Mouse (Mus musculus) liver, embryonic 13.5 days (tissue): ENCODE results near the gene Syngr1. TPM values are rescaled to one million over a fixed set of nuclear protein-coding genes. Genes with fewer than 3 reads are reported as not detected.

Experiments used
- ATAC-seq: fragments of 200-750 bp; cut with Nextera tagmentation; 2 replicates; pipeline ENCODE4 v1.8.0; 2017; ENCODE audit warnings: low read depth, mild to moderate bottlenecking, moderate number of reproducible peaks, moderate library complexity
- DNase-seq: peaks from one replicate; pipeline ENCODE4 v3.0.0; 2022
- H3K27ac ChIP-seq: fragments of 300-500 bp; sonication (generic); 2 replicates; pipeline ENCODE4 v1.5.1; 2015; ENCODE audit warnings: moderate library complexity, mild to moderate bottlenecking, inconsistent platforms
- H3K27me3 ChIP-seq: fragments of 300-500 bp; sonication (generic); 2 replicates; pipeline ENCODE4 v1.6.1; 2015; ENCODE audit warnings: mild to moderate bottlenecking, inconsistent platforms
- H3K36me3 ChIP-seq: fragments of 300-500 bp; sonication (generic); 2 replicates; pipeline ENCODE4 v1.6.1; 2015; ENCODE audit warnings: mild to moderate bottlenecking, inconsistent platforms
- H3K4me1 ChIP-seq: fragments of 300-500 bp; sonication (generic); replicated peaks from 2 replicates; pipeline ENCODE4 v1.6.1; 2015; ENCODE audit warnings: inconsistent platforms
- H3K4me2 ChIP-seq: fragments of 300-500 bp; sonication (generic); 2 replicates; pipeline ENCODE4 v1.6.1; 2015; ENCODE audit warnings: inconsistent platforms, mild to moderate bottlenecking, moderate library complexity
- H3K4me3 ChIP-seq: fragments of 300-500 bp; sonication (generic); replicated peaks from 2 replicates; pipeline ENCODE4 v1.5.1; 2015; ENCODE audit warnings: mild to moderate bottlenecking, inconsistent platforms
- H3K9ac ChIP-seq: fragments of 300-500 bp; sonication (generic); 2 replicates; pipeline ENCODE4 v1.6.1; 2015; ENCODE audit warnings: mild to moderate bottlenecking, inconsistent platforms
- H3K9me3 ChIP-seq: fragments of 300-500 bp; sonication (generic); replicated peaks from 2 replicates; pipeline ENCODE4 v1.6.1; 2016; ENCODE audit warnings: inconsistent platforms
- WGBS: fragments of 180-500 bp; shearing (Covaris S2); methylation state at CpG from one replicate; pipeline ENCODE4 v1.1.7; 2015; ENCODE audit not compliant: insufficient replicate concordance; 5-methylcytosine and 5-hydroxymethylcytosine counted together
- polyA plus RNA-seq: library from polyadenylated mRNA; unstranded; fragments of >200 nt; fragmentation: Nextera tagmentation; extraction: Ambion mirVana; gene quantifications from 2 replicates; pipeline ENCODE4 v1.2.1, GENCODE M21; 2015

Gene Syngr1
- polyA plus RNA-seq: 16.0 and 20.5 TPM in 2 replicates

DNA sequence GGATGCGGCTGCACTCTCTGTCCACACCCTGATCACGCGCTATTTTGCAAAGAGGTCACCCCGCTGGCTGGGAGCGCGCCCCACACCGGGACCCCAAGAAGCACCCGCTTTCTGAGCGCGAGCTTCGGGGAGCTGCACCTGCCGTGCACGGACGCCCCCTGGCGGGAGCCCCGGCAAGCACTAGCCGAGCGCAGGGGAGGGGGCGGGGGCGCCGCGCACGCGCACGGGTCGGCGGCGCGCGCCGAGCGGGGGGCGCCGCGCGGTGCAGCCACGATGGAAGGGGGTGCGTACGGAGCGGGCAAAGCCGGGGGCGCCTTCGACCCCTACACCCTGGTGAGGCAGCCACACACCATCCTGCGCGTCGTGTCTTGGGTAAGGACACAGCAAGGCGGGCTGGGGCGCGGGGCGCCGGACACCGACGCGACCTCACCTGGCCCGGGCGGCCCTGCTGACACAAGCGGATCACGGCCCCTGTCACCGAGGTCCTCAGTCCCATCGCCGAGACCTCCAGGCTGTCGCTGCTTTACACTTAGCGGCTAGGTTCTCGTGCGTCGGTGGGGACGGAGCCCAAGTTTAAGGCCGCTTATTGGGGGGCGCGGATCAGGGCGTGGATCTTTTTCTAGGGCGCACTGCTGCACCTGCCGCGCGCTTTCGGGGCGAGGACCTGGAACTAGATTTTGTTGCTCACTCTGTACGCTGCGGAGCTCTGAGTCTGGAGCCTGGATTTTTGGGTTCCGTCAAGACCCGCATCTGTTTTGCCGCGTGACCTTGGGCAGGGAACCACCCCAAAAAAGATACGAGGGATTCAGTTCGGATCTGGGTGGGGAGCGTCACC, at the start of gene Syngr1, which contains the start of gene Rpl3:
TSS of gene Syngr1 (plus strand) at position 214 of the 835 bp plus-strand sequence.
TSS of gene Rpl3 (minus strand) at position 748 of the 835 bp plus-strand sequence.
- Histone ChIP-seq H3K9me3 (peaks cover 4% of the 10 kb centered on the region; the same call in 1 of the 2 replicates), H3K4me3 (peak within 1 kb of the TSS; percentile 78), H3K36me3 (no peaks in the 10 kb centered on the region), H3K4me1 (peaks cover 76% of the 10 kb centered on the region), H3K27me3 (peaks cover 28% of the 10 kb centered on the region), H3K4me2 (peak within 1 kb of the TSS; percentile 98), H3K9ac (peak within 1 kb of the TSS; percentile 85), H3K27ac (peak within 1 kb of the TSS; percentile 74)
- ATAC-seq: peak; percentile 58
- peak; percentile 72 for DNase-seq
- under 1% methylated on average over 86 of the region's 86 CpGs for WGBS

DNA sequence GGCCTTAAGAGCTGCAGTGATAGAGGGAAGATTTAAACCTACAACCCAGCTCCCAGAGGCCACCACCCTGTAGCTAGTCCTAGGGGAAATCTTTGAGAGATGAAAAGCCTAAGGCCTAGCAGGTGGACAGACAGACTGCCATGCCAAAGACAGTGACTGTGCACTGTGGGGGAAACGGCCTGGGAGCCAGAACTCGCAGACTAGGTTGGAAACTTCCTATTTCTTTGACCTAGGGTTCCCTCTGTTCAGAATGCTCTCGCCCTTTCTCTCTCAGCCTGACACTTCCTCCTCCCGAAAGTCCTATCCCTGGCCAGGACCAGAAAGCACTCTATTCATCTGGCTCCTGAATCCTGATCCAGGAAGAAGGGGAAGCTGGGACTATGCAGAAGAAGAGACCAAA, 49.0 kb upstream of the Syngr1 start:
- Histone ChIP-seq H3K4me3 (no peak overlapping the region), H3K4me1 (peaks cover 6% of the 10 kb centered on the region; the same call in 1 of the 2 replicates), H3K4me2 (no peak overlapping the region), H3K9me3 (no peaks in the 10 kb centered on the region; the same call in 1 of the 2 replicates), H3K9ac (no peak overlapping the region), H3K36me3 (no peaks in the 10 kb centered on the region), H3K27me3 (0 out of 2 replicates have a peak, but pooled peaks cover 5% of the 10 kb centered on the region), H3K27ac (no peak overlapping the region)
- no peak for ATAC-seq
- no peak for DNase-seq
- 34% methylated on average over 4 of the region's 4 CpGs for WGBS

DNA sequence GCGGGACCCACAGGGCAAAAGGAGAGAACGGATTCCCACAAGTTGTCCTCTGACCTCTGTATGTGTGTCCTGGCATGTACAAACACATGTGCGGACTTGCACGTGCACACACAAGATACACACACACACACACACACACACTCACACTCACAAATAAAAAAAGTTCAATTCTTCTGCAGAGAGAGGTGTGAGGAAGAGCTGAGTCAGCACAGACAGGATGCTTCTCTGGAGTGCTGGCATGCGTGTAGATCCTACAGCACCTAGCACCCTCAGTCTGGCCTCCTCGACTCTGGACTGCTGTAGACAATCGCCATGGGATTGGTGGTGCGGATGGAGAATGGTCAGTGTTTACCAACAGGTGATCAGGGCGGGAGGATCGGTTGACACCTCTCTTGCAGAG, 46.9 kb upstream of the Syngr1 start:
- H3K9ac ChIP-seq: no peak overlapping the region
- no peak overlapping the region for H3K27ac ChIP-seq
- H3K4me3 ChIP-seq: no peak overlapping the region
- no peak for DNase-seq
- H3K4me2 ChIP-seq: no peak overlapping the region
- H3K9me3 ChIP-seq: no peaks in the 10 kb centered on the region; the same call in 1 of the 2 replicates
- no peaks in the 10 kb centered on the region for H3K36me3 ChIP-seq
- H3K4me1 ChIP-seq: peaks cover 22% of the 10 kb centered on the region
- no peak for ATAC-seq
- WGBS: 69% methylated on average over 10 of the region's 10 CpGs
- H3K27me3 ChIP-seq: peaks cover 7% of the 10 kb centered on the region; the same call in 1 of the 2 replicates

DNA sequence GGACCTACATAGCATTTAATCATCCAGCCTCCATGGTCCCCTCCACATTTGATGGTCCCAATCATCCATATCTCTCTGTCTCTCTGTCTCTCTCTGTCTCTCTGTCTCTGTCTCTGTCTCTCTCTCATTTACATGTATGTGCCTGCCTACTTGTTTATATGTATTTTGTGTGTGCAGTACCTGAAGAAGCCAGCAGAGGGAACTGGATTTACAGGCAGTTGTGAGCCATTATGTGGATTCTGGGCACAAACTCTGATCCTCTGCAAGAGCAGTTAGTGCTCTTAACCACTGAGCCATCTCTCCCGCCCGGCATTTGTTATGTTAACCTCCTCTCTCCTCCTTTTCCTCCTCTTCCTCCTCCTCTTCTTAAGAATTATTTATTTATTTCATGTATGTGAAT, 45.4 kb upstream of the Syngr1 start:
- no peaks in the 10 kb centered on the region; the same call in 1 of the 2 replicates for H3K9me3 ChIP-seq
- H3K27ac ChIP-seq: no peak overlapping the region
- H3K9ac ChIP-seq: no peak overlapping the region
- peaks cover 23% of the 10 kb centered on the region for H3K4me1 ChIP-seq
- H3K36me3 ChIP-seq: no peaks in the 10 kb centered on the region
- WGBS: 89% methylated on average over 2 of the region's 2 CpGs
- DNase-seq: no peak
- no peak for ATAC-seq
- H3K4me3 ChIP-seq: no peak overlapping the region
- H3K27me3 ChIP-seq: peaks cover 7% of the 10 kb centered on the region; the same call in 1 of the 2 replicates
- no peak overlapping the region for H3K4me2 ChIP-seq

DNA sequence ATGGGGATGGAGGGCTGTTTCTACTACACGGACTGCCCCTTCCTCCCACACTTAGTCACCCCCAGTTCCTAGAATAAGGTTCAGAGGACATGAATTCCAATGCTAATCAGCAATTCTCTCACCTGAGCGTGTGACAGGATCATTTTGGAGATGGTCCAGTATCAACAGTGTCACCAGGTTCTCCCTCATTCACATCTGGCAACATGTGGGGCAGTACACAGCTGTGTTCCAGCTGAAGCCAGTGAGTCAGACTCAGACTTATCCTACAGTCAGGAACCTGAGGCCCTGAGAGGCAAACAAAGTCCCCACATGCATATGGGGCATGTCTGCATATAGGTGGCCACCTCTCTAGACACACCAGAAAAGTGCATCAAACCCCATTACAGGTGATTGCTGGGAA, 43.9 kb upstream of the Syngr1 start:
- H3K4me1 ChIP-seq: peaks cover 28% of the 10 kb centered on the region

DNA sequence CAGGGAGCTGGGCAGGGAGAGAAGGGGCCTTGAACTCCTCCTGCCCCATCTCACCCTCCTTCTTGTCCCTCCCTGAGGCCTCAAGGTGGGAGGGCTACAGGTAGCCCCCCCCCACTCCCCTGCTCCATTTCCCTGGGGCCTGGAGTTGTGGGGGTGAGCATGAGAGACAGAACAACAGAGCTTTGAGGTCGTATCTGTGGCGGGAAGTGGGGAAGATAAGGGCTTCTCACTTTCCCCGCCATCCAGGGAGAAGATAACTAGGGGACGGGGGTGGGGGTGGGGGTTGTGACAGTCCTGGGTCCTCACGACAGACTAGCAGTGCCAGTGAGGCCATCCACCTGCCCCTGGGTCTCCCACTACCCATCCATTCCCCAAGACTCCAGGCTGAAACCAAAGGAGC, 43.2 kb upstream of the Syngr1 start:
- Histone ChIP-seq H3K4me1 (peaks cover 28% of the 10 kb centered on the region), H3K9me3 (no peaks in the 10 kb centered on the region; the same call in 1 of the 2 replicates), H3K27ac (no peak overlapping the region), H3K4me2 (no peak overlapping the region; the same call in 1 of the 2 replicates), H3K36me3 (no peaks in the 10 kb centered on the region), H3K9ac (no peak overlapping the region), H3K4me3 (no peak overlapping the region), H3K27me3 (peaks cover 5% of the 10 kb centered on the region; the same call in 1 of the 2 replicates)
- 0 out of 2 replicates have a peak, but pooled peaks have one; percentile 39 for ATAC-seq
- 0% methylated on average over 5 of the region's 5 CpGs for WGBS
- no peak for DNase-seq

More for the DNA sequence above, 43.9 kb upstream of the Syngr1 start:
- ATAC-seq (no peak), DNase-seq (no peak)
- Histone ChIP-seq H3K9ac (no peak overlapping the region), H3K27ac (no peak overlapping the region), H3K27me3 (peaks cover 5% of the 10 kb centered on the region; the same call in 1 of the 2 replicates), H3K36me3 (no peaks in the 10 kb centered on the region), H3K4me3 (no peak overlapping the region), H3K9me3 (no peaks in the 10 kb centered on the region; the same call in 1 of the 2 replicates), H3K4me2 (no peak overlapping the region)
- 52% methylated on average over 2 of the region's 2 CpGs for WGBS

DNA sequence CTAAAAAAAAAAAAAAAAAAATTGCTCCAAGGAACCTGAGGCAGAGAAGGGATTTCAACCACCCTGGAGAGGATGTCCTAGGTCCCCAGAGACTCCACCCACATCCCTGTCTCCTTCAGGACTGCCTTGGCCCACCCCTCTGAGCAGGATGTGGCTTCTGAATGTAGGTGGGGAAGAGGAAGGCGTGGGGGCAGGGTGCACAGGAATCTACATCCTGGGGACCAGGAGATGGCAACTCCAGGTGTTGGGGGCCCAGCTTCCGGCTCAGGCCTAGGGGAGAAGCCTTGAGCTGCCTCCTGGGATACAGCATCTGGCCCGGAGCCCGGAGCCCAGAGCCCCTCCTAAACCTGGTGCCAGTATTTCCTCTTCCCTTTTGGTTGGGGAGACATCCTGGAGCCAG, 41.0 kb upstream of the Syngr1 start:
- Histone ChIP-seq H3K4me1 (peaks cover 42% of the 10 kb centered on the region), H3K27ac (no peak overlapping the region), H3K9ac (no peak overlapping the region), H3K36me3 (no peaks in the 10 kb centered on the region), H3K4me3 (no peak overlapping the region), H3K27me3 (peaks cover 5% of the 10 kb centered on the region; the same call in 1 of the 2 replicates), H3K4me2 (no peak overlapping the region), H3K9me3 (peaks cover 4% of the 10 kb centered on the region; the same call in 1 of the 2 replicates)
- 45% methylated on average over 4 of the region's 4 CpGs for WGBS
- DNase-seq (no peak), ATAC-seq (no peak)

DNA sequence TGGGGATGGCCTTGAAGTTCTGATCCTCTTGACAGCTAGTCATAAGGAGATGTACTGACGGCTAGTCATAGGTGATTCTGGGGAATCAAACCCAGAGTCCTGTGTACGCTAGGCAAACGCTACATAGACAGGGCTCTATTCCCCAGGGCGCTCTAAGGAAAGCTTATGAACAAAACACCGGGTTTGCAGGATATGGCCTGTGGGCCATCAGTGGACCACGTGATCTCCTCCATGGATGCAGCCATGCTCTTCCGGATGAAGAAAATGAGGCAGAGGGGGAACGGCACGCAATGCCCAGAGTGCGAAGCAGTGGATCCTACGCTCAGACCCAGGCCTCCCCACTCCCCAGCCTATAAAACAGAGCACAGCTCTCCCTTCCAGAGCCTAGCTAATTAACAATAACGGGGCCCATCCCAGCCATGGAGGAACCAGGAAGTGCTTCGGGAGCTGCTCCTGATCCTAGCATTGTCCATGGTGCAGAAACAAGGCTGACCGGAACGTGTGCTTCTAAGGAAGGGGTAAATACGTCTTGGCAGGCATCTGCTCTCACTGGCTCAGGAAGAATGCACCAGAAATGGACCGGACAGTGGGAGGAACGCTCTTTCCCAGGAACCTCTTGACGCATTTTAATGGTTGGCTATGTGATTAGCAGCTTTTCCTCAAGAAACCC, 39.9 kb upstream of the Syngr1 start:
- peaks cover 42% of the 10 kb centered on the region for H3K4me1 ChIP-seq
- H3K4me3 ChIP-seq: no peak overlapping the region
- H3K9me3 ChIP-seq: 0 out of 2 replicates have a peak, but pooled peaks cover 4% of the 10 kb centered on the region
- no peak overlapping the region for H3K4me2 ChIP-seq
- H3K36me3 ChIP-seq: no peaks in the 10 kb centered on the region
- ATAC-seq (no peak), DNase-seq (no peak)
- WGBS: 66% methylated on average over 19 of the region's 19 CpGs
- H3K27ac ChIP-seq: no peak overlapping the region
- no peak overlapping the region for H3K9ac ChIP-seq
- H3K27me3 ChIP-seq: peaks cover 5% of the 10 kb centered on the region; the same call in 1 of the 2 replicates

DNA sequence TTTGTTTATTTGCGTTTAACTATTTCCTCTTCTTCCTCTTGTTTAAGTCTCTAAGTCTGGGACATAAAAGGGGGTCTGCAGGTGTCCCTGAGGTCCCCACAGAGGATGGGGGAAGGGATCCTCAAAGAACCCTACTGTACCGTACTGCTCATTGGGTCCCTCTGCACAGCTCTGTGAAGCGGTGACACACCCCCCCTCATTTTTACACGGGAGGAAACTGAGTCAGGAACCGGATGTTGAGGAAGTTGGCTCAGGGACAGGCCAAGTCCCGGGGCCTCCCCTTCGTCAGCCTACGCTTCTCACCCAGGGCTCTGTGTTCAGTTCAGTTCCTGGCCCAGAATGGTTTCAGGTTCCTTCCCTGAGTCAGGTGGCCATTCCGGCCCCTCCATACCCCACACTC, 39.4 kb upstream of the Syngr1 start:
- WGBS: 47% methylated on average over 9 of the region's 9 CpGs
- Histone ChIP-seq H3K27ac (no peak overlapping the region), H3K27me3 (peaks cover 5% of the 10 kb centered on the region; the same call in 1 of the 2 replicates), H3K9me3 (0 out of 2 replicates have a peak, but pooled peaks cover 4% of the 10 kb centered on the region), H3K36me3 (no peaks in the 10 kb centered on the region), H3K9ac (no peak overlapping the region), H3K4me1 (peaks cover 42% of the 10 kb centered on the region), H3K4me3 (no peak overlapping the region), H3K4me2 (no peak overlapping the region)
- no peak for ATAC-seq
- no peak for DNase-seq

DNA sequence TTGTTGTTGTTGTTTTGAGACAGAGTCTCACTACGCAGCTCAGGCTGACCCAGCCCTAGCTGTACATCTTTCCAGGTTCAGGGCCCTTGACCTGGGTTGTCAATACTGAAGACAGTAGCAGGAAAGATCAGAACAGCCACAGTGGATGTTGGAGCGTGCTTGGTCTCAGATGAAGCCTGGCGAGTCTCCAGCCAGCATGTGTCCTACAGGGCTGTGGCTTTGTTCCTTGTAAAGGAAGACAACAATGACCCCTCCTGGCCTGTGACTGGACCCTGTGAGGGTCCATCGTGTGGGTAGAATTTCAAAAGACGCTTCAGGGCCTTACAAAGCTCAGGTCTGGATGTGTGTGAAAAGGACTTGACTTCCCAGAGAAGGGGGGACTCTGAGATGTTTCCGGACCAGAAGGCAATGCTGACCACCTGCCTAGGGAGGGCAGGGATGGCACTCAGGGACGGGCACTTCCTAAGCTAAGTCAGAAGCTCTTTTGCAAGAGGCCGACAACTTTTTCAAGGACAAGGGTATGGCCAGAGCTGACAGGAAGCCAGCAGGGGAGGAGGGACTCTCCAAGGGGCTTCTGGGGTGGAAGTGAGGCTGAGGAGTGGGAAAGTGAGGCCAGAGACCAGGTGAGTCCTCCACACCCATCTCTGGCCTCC, 37.6 kb upstream of the Syngr1 start:
- H3K27ac ChIP-seq: no peak overlapping the region
- no peaks in the 10 kb centered on the region; the same call in 1 of the 2 replicates for H3K27me3 ChIP-seq
- no peak for DNase-seq
- no peaks in the 10 kb centered on the region for H3K36me3 ChIP-seq
- no peak overlapping the region for H3K9ac ChIP-seq
- WGBS: 68% methylated on average over 8 of the region's 8 CpGs
- H3K4me2 ChIP-seq: no peak overlapping the region
- peaks cover 26% of the 10 kb centered on the region for H3K4me1 ChIP-seq
- 0 out of 2 replicates have a peak, but pooled peaks cover 4% of the 10 kb centered on the region for H3K9me3 ChIP-seq
- ATAC-seq: no peak
- no peak overlapping the region for H3K4me3 ChIP-seq
